Mouse (Mus musculus): ENCODE results near the gene Mmaa. TPM values are rescaled to one million over a fixed set of nuclear protein-coding genes. Genes with fewer than 3 reads are reported as not detected.

Gene Mmaa
- polyA plus RNA-seq, 1 experiment from 2014 or later: 11.8 TPM

GRCm38 (mm10) chr8:79329182-79329581 lies 34.4 kb upstream of the Mmaa start:
- no peak overlapping the region for H3K4me2 ChIP-seq (ENCODE audit: low read depth)
- H3K36me3 ChIP-seq (ENCODE audit: control insufficient read depth, insufficient read depth, low read length): no peaks in the 10 kb centered on the region
- H3K9me3 ChIP-seq (ENCODE audit: control insufficient read depth, low read length): peaks cover 3% of the 10 kb centered on the region
- no peaks in the 10 kb centered on the region for H3K27me3 ChIP-seq (ENCODE audit: control insufficient read depth, insufficient read depth, low read length)
- H3K4me3 ChIP-seq (ENCODE audit: low read depth, low read length): no peak overlapping the region
- WGBS: 92% methylated on average over 4 of the region's 4 CpGs
- ATAC-seq (ENCODE audit: insufficient read depth, low FRiP score, low TSS enrichment): no peak
- DNase-seq (ENCODE audit: low spot score): no peak
- no peak overlapping the region for H3K9ac ChIP-seq (ENCODE audit: low read length)
- no peak overlapping the region for H3K27ac ChIP-seq (ENCODE audit: low read depth, low read length)
- no peaks in the 10 kb centered on the region for H3K4me1 ChIP-seq (ENCODE audit: control insufficient read depth, insufficient read depth, low read length)

- no peak for ATAC-seq (ENCODE audit: insufficient read depth, low FRiP score, low TSS enrichment)
- no peaks in the 10 kb centered on the region for H3K36me3 ChIP-seq (ENCODE audit: control insufficient read depth, insufficient read depth, low read length)
- 75% methylated on average over 6 of the region's 6 CpGs for WGBS
Measured at GRCm38 (mm10) chr8:79325510-79325909, 30.8 kb upstream of the Mmaa start.

GRCm38 (mm10) chr8:79324928-79325327 lies 30.2 kb upstream of the Mmaa start:
- WGBS: 80% methylated on average over 5 of the region's 5 CpGs

More at GRCm38 (mm10) chr8:79325510-79325909, 30.8 kb upstream of the Mmaa start:
- Histone ChIP-seq H3K27me3 (ENCODE audit: control insufficient read depth, insufficient read depth, low read length) (no peaks in the 10 kb centered on the region), H3K27ac (ENCODE audit: low read depth, low read length) (no peak overlapping the region), H3K4me3 (ENCODE audit: low read depth, low read length) (no peak overlapping the region), H3K9ac (ENCODE audit: low read length) (no peak overlapping the region), H3K9me3 (ENCODE audit: control insufficient read depth, low read length) (no peaks in the 10 kb centered on the region), H3K4me2 (ENCODE audit: low read depth) (no peak overlapping the region), H3K4me1 (ENCODE audit: control insufficient read depth, insufficient read depth, low read length) (no peaks in the 10 kb centered on the region)
- no peak for DNase-seq (ENCODE audit: low spot score)

GRCm38 (mm10) chr8:79324036-79324435 lies 29.3 kb upstream of the Mmaa start:
- Histone ChIP-seq H3K4me2 (ENCODE audit: low read depth) (no peak overlapping the region), H3K4me1 (ENCODE audit: control insufficient read depth, insufficient read depth, low read length) (no peaks in the 10 kb centered on the region), H3K9ac (ENCODE audit: low read length) (no peak overlapping the region), H3K4me3 (ENCODE audit: low read depth, low read length) (no peak overlapping the region), H3K36me3 (ENCODE audit: control insufficient read depth, insufficient read depth, low read length) (no peaks in the 10 kb centered on the region), H3K9me3 (ENCODE audit: control insufficient read depth, low read length) (no peaks in the 10 kb centered on the region), H3K27me3 (ENCODE audit: control insufficient read depth, insufficient read depth, low read length) (no peaks in the 10 kb centered on the region), H3K27ac (ENCODE audit: low read depth, low read length) (no peak overlapping the region)
- no peak for ATAC-seq (ENCODE audit: insufficient read depth, low FRiP score, low TSS enrichment)
- WGBS: 76% methylated on average over 3 of the region's 3 CpGs
- DNase-seq (ENCODE audit: low spot score): no peak

More at GRCm38 (mm10) chr8:79324928-79325327, 30.2 kb upstream of the Mmaa start:
- Histone ChIP-seq H3K4me2 (ENCODE audit: low read depth) (no peak overlapping the region), H3K9me3 (ENCODE audit: control insufficient read depth, low read length) (no peaks in the 10 kb centered on the region), H3K27me3 (ENCODE audit: control insufficient read depth, insufficient read depth, low read length) (no peaks in the 10 kb centered on the region), H3K4me3 (ENCODE audit: low read depth, low read length) (no peak overlapping the region), H3K9ac (ENCODE audit: low read length) (no peak overlapping the region), H3K4me1 (ENCODE audit: control insufficient read depth, insufficient read depth, low read length) (no peaks in the 10 kb centered on the region), H3K36me3 (ENCODE audit: control insufficient read depth, insufficient read depth, low read length) (no peaks in the 10 kb centered on the region), H3K27ac (ENCODE audit: low read depth, low read length) (no peak overlapping the region)
- ATAC-seq (ENCODE audit: insufficient read depth, low FRiP score, low TSS enrichment) (no peak), DNase-seq (ENCODE audit: low spot score) (no peak)

- Histone ChIP-seq H3K27ac (ENCODE audit: low read depth, low read length) (no peak overlapping the region), H3K4me2 (ENCODE audit: low read depth) (no peak overlapping the region), H3K4me1 (ENCODE audit: control insufficient read depth, insufficient read depth, low read length) (no peaks in the 10 kb centered on the region), H3K4me3 (ENCODE audit: low read depth, low read length) (no peak overlapping the region), H3K27me3 (ENCODE audit: control insufficient read depth, insufficient read depth, low read length) (no peaks in the 10 kb centered on the region), H3K9me3 (ENCODE audit: control insufficient read depth, low read length) (no peaks in the 10 kb centered on the region), H3K9ac (ENCODE audit: low read length) (no peak overlapping the region), H3K36me3 (ENCODE audit: control insufficient read depth, insufficient read depth, low read length) (no peaks in the 10 kb centered on the region)
- DNase-seq (ENCODE audit: low spot score): no peak
- ATAC-seq (ENCODE audit: insufficient read depth, low FRiP score, low TSS enrichment): no peak
- WGBS: 74% methylated on average over 7 of the region's 7 CpGs
Measured at GRCm38 (mm10) chr8:79323121-79323520, 28.4 kb upstream of the Mmaa start.

GRCm38 (mm10) chr8:79310801-79311200 lies 16.1 kb upstream of the Mmaa start:
- Histone ChIP-seq H3K36me3 (ENCODE audit: control insufficient read depth, insufficient read depth, low read length) (no peaks in the 10 kb centered on the region), H3K9me3 (ENCODE audit: control insufficient read depth, low read length) (no peaks in the 10 kb centered on the region), H3K4me2 (ENCODE audit: low read depth) (no peak overlapping the region), H3K4me3 (ENCODE audit: low read depth, low read length) (no peak overlapping the region), H3K27ac (ENCODE audit: low read depth, low read length) (no peak overlapping the region), H3K4me1 (ENCODE audit: control insufficient read depth, insufficient read depth, low read length) (no peaks in the 10 kb centered on the region), H3K27me3 (ENCODE audit: control insufficient read depth, insufficient read depth, low read length) (no peaks in the 10 kb centered on the region), H3K9ac (ENCODE audit: low read length) (no peak overlapping the region)
- ATAC-seq (ENCODE audit: insufficient read depth, low FRiP score, low TSS enrichment) (no peak), DNase-seq (ENCODE audit: low spot score) (no peak)
- 72% methylated on average over 2 of the region's 2 CpGs for WGBS

GRCm38 (mm10) chr8:79305941-79306340 lies 11.2 kb upstream of the Mmaa start:
- 70% methylated on average over 5 of the region's 5 CpGs for WGBS
- H3K4me2 ChIP-seq (ENCODE audit: low read depth): no peak overlapping the region
- H3K9me3 ChIP-seq (ENCODE audit: control insufficient read depth, low read length): no peaks in the 10 kb centered on the region
- no peaks in the 10 kb centered on the region for H3K27me3 ChIP-seq (ENCODE audit: control insufficient read depth, insufficient read depth, low read length)
- no peak overlapping the region for H3K9ac ChIP-seq (ENCODE audit: low read length)
- no peaks in the 10 kb centered on the region for H3K4me1 ChIP-seq (ENCODE audit: control insufficient read depth, insufficient read depth, low read length)
- no peak overlapping the region for H3K27ac ChIP-seq (ENCODE audit: low read depth, low read length)
- DNase-seq (ENCODE audit: low spot score) (no peak), ATAC-seq (ENCODE audit: insufficient read depth, low FRiP score, low TSS enrichment) (no peak)
- no peaks in the 10 kb centered on the region for H3K36me3 ChIP-seq (ENCODE audit: control insufficient read depth, insufficient read depth, low read length)
- no peak overlapping the region for H3K4me3 ChIP-seq (ENCODE audit: low read depth, low read length)

- H3K9ac ChIP-seq (ENCODE audit: low read length): no peak overlapping the region
- ATAC-seq (ENCODE audit: insufficient read depth, low FRiP score, low TSS enrichment) (no peak), DNase-seq (ENCODE audit: low spot score) (no peak)
- no peak overlapping the region for H3K27ac ChIP-seq (ENCODE audit: low read depth, low read length)
- H3K4me2 ChIP-seq (ENCODE audit: low read depth): no peak overlapping the region
- no peaks in the 10 kb centered on the region for H3K9me3 ChIP-seq (ENCODE audit: control insufficient read depth, low read length)
- H3K36me3 ChIP-seq (ENCODE audit: control insufficient read depth, insufficient read depth, low read length): no peaks in the 10 kb centered on the region
- no peaks in the 10 kb centered on the region for H3K27me3 ChIP-seq (ENCODE audit: control insufficient read depth, insufficient read depth, low read length)
- 75% methylated on average over 3 of the region's 3 CpGs for WGBS
- H3K4me3 ChIP-seq (ENCODE audit: low read depth, low read length): no peak overlapping the region
- no peaks in the 10 kb centered on the region for H3K4me1 ChIP-seq (ENCODE audit: control insufficient read depth, insufficient read depth, low read length)
Measured at GRCm38 (mm10) chr8:79301548-79301947, 6.8 kb upstream of the Mmaa start.

- no peaks in the 10 kb centered on the region for H3K36me3 ChIP-seq (ENCODE audit: control insufficient read depth, insufficient read depth, low read length)
- H3K4me3 ChIP-seq (ENCODE audit: low read depth, low read length): no peak overlapping the region
- H3K27me3 ChIP-seq (ENCODE audit: control insufficient read depth, insufficient read depth, low read length): no peaks in the 10 kb centered on the region
- DNase-seq (ENCODE audit: low spot score) (no peak), ATAC-seq (ENCODE audit: insufficient read depth, low FRiP score, low TSS enrichment) (no peak)
- H3K27ac ChIP-seq (ENCODE audit: low read depth, low read length): no peak overlapping the region
- no peaks in the 10 kb centered on the region for H3K9me3 ChIP-seq (ENCODE audit: control insufficient read depth, low read length)
- WGBS: 86% methylated on average over 5 of the region's 5 CpGs
- no peak overlapping the region for H3K4me2 ChIP-seq (ENCODE audit: low read depth)
- H3K9ac ChIP-seq (ENCODE audit: low read length): no peak overlapping the region
- peaks cover 4% of the 10 kb centered on the region; the same call in 1 of the 2 replicates for H3K4me1 ChIP-seq (ENCODE audit: control insufficient read depth, insufficient read depth, low read length)
Measured at GRCm38 (mm10) chr8:79299704-79300103, 5.0 kb upstream of the Mmaa start.

Measured in neural tube, embryonic 11.5 days (tissue).